Mouse (Mus musculus): ENCODE results near the gene Endod1. TPM values are rescaled to one million over a fixed set of nuclear protein-coding genes. Genes with fewer than 3 reads are reported as not detected.

Endod1 gene
- polyA plus RNA-seq, 1 experiment from 2014 or later: 14.4 TPM

- Histone ChIP-seq H3K27me3 (replicated peaks; ENCODE audit: insufficient read depth, low read length) (no peaks in the 10 kb centered on the region), H3K9ac (replicated peaks; ENCODE audit: low read depth) (no peak overlapping the region), H3K9me3 (ENCODE audit: low read length) (no peaks in the 10 kb centered on the region), H3K4me2 (replicated peaks; ENCODE audit: low read depth, low read length) (no peak overlapping the region), H3K27ac (ENCODE audit: low read length) (no peak overlapping the region), H3K4me3 (ENCODE audit: low read depth, low read length) (no peak overlapping the region), H3K4me1 (ENCODE audit: insufficient read depth, low read depth, low read length) (no peaks in the 10 kb centered on the region), H3K36me3 (ENCODE audit: insufficient read depth, low read length) (no peaks in the 10 kb centered on the region)
- ATAC-seq: no peak
- TF ChIP-seq EP300 (IDR thresholded peaks at IDR 0.05) (no peak), CTCF (IDR thresholded peaks at IDR 0.05) (no peak)
- DNase-seq (ENCODE audit: low spot score): no peak
- WGBS: 57% methylated on average over 3 of the region's 3 CpGs
Measured at GRCm38 (mm10) chr9:14391841-14392318, 10.6 kb upstream of the Endod1 start.

DNA sequence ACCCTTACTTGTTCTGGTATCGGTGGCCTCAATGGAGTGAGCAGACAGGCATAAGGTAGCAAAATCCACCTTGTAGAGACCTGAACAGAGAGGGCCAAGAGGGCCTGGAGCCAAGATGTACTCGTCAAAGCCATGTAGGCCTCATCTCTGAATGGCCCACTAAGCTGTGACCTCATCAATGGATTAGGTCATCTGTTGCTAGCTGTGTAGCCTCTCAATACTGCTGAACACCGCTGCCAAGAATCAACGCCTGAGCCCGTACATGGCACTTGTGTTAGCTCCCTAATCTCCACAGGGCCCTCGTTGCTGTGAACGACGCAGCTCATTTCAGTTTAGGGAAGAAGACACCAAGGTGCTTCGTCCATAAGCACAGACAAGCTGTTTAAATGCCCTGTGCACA, 10.0 kb upstream of the Endod1 start:
- Histone ChIP-seq H3K36me3 (ENCODE audit: insufficient read depth, low read length) (no peaks in the 10 kb centered on the region), H3K27ac (ENCODE audit: low read length) (no peak overlapping the region), H3K4me1 (ENCODE audit: insufficient read depth, low read depth, low read length) (no peaks in the 10 kb centered on the region), H3K27me3 (replicated peaks; ENCODE audit: insufficient read depth, low read length) (no peaks in the 10 kb centered on the region), H3K9me3 (ENCODE audit: low read length) (no peaks in the 10 kb centered on the region), H3K4me3 (ENCODE audit: low read depth, low read length) (no peak overlapping the region), H3K4me2 (replicated peaks; ENCODE audit: low read depth, low read length) (no peak overlapping the region), H3K9ac (replicated peaks; ENCODE audit: low read depth) (no peak overlapping the region)
- WGBS: 85% methylated on average over 9 of the region's 9 CpGs
- DNase-seq (ENCODE audit: low spot score): no peak
- no peak for TF ChIP-seq CTCF (IDR thresholded peaks at IDR 0.05)
- TF ChIP-seq EP300 (IDR thresholded peaks at IDR 0.05): no peak
- ATAC-seq: no peak

GRCm38 (mm10) chr9:14390278-14390677, 9.0 kb upstream of the Endod1 start:
- DNase-seq (ENCODE audit: low spot score): no peak
- Histone ChIP-seq H3K9me3 (ENCODE audit: low read length) (no peaks in the 10 kb centered on the region), H3K27me3 (replicated peaks; ENCODE audit: insufficient read depth, low read length) (no peaks in the 10 kb centered on the region), H3K4me1 (ENCODE audit: insufficient read depth, low read depth, low read length) (no peaks in the 10 kb centered on the region), H3K9ac (replicated peaks; ENCODE audit: low read depth) (no peak overlapping the region), H3K27ac (ENCODE audit: low read length) (no peak overlapping the region), H3K4me3 (ENCODE audit: low read depth, low read length) (no peak overlapping the region), H3K4me2 (replicated peaks; ENCODE audit: low read depth, low read length) (no peak overlapping the region), H3K36me3 (ENCODE audit: insufficient read depth, low read length) (no peaks in the 10 kb centered on the region)
- no peak for ATAC-seq
- 97% methylated on average over 1 of the region's 1 CpGs for WGBS
- TF ChIP-seq EP300 (IDR thresholded peaks at IDR 0.05) (no peak), CTCF (IDR thresholded peaks at IDR 0.05) (peak; percentile 62)

DNA sequence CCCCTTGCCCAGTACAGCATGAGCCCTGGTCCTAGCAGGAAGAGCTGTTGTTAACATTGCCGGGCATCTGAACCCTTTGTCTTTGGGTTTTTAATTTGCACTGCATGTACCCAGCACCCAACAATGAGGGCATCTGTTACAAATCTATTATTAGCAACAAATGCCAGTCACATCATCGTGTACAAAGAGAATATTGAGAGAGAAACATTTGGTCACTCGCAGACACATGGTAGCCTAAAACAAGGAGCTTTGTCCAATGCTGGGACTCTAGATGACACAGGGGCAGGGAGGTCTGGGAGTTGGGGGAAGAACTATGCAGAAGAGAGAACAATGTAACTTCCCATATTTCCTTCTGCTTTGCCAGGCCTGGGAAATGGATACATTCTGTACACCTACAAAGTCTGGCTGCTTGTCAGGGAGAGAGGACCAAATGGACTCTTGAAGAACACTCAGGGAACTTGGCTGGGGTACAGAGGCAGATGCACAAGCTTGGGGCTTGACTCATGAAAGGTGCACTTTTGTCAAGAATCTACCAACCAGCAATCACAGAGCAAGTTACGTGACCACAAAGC, 7.8 kb upstream of the Endod1 start:
- Histone ChIP-seq H3K27me3 (replicated peaks; ENCODE audit: insufficient read depth, low read length) (no peaks in the 10 kb centered on the region), H3K4me1 (ENCODE audit: insufficient read depth, low read depth, low read length) (no peaks in the 10 kb centered on the region), H3K36me3 (ENCODE audit: insufficient read depth, low read length) (no peaks in the 10 kb centered on the region), H3K9me3 (ENCODE audit: low read length) (no peaks in the 10 kb centered on the region), H3K4me2 (replicated peaks; ENCODE audit: low read depth, low read length) (no peak overlapping the region), H3K27ac (ENCODE audit: low read length) (no peak overlapping the region), H3K9ac (replicated peaks; ENCODE audit: low read depth) (no peak overlapping the region), H3K4me3 (ENCODE audit: low read depth, low read length) (no peak overlapping the region)
- ATAC-seq (no peak), DNase-seq (ENCODE audit: low spot score) (no peak)
- TF ChIP-seq EP300 (IDR thresholded peaks at IDR 0.05): no peak
- no peak for TF ChIP-seq CTCF (IDR thresholded peaks at IDR 0.05)
- 67% methylated on average over 4 of the region's 4 CpGs for WGBS

DNA sequence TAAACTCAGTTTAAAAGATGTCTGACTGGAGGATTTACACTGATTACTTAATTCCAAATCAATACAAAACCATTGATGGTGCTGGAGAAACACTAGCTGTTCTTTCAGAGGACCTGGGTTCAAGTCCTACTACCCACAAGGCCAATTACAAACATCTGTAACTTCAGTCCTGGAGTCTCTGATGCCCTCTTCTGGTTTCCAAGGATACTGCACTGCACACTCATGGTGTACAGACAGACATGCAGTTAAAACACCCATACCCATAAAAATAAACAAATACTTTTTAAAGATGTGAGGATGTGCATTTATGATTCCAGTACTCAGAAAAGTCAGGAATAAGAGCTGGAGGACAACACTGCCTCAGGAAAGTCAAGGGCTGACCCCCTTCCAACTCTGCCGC, 6.7 kb upstream of the Endod1 start:
- Histone ChIP-seq H3K4me2 (replicated peaks; ENCODE audit: low read depth, low read length) (no peak overlapping the region), H3K4me3 (ENCODE audit: low read depth, low read length) (no peak overlapping the region), H3K27me3 (replicated peaks; ENCODE audit: insufficient read depth, low read length) (no peaks in the 10 kb centered on the region), H3K9me3 (ENCODE audit: low read length) (no peaks in the 10 kb centered on the region), H3K36me3 (ENCODE audit: insufficient read depth, low read length) (no peaks in the 10 kb centered on the region), H3K9ac (replicated peaks; ENCODE audit: low read depth) (no peak overlapping the region), H3K27ac (ENCODE audit: low read length) (no peak overlapping the region), H3K4me1 (ENCODE audit: insufficient read depth, low read depth, low read length) (no peaks in the 10 kb centered on the region)
- no peak for ATAC-seq
- TF ChIP-seq EP300 (IDR thresholded peaks at IDR 0.05) (no peak), CTCF (IDR thresholded peaks at IDR 0.05) (peak; percentile 53)
- no peak for DNase-seq (ENCODE audit: low spot score)
- 88% methylated on average over 1 of the region's 1 CpGs for WGBS

DNA sequence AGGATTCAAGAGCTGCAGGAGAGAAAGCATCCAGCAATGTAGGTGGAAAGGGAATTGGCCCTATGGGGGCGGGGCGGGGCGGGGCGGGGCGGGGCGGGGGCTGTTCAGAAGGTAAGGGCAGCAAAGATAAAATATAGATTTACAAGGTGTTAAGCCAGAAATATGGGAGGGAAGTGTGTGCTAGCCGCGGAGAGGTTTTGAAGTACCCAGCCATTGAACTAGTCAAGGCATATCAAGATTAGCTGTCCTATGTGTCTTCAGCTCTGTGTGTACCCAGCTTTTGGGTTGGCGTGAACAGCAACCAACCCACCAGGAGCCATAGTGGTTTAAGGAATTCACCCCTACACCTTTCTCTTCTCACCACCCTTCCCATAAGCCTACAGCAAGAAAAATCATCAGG, 5.5 kb upstream of the Endod1 start:
- H3K4me3 ChIP-seq (ENCODE audit: low read depth, low read length): no peak overlapping the region
- 78% methylated on average over 9 of the region's 9 CpGs for WGBS
- no peaks in the 10 kb centered on the region for H3K9me3 ChIP-seq (ENCODE audit: low read length)
- no peak overlapping the region for H3K27ac ChIP-seq (ENCODE audit: low read length)
- peaks cover under 1% of the 10 kb centered on the region; the same call in 1 of the 2 replicates for H3K4me1 ChIP-seq (ENCODE audit: insufficient read depth, low read depth, low read length)
- no peak for ATAC-seq
- H3K27me3 ChIP-seq (replicated peaks; ENCODE audit: insufficient read depth, low read length): no peaks in the 10 kb centered on the region
- no peaks in the 10 kb centered on the region for H3K36me3 ChIP-seq (ENCODE audit: insufficient read depth, low read length)
- H3K4me2 ChIP-seq (replicated peaks; ENCODE audit: low read depth, low read length): no peak overlapping the region
- no peak overlapping the region for H3K9ac ChIP-seq (replicated peaks; ENCODE audit: low read depth)
- TF ChIP-seq CTCF (IDR thresholded peaks at IDR 0.05) (no peak), EP300 (IDR thresholded peaks at IDR 0.05) (no peak)
- DNase-seq (ENCODE audit: low spot score): no peak

GRCm38 (mm10) chr9:14385665-14386064, 4.4 kb upstream of the Endod1 start:
- Histone ChIP-seq H3K27me3 (replicated peaks; ENCODE audit: insufficient read depth, low read length) (no peaks in the 10 kb centered on the region), H3K4me3 (ENCODE audit: low read depth, low read length) (no peak overlapping the region), H3K36me3 (ENCODE audit: insufficient read depth, low read length) (no peaks in the 10 kb centered on the region), H3K9me3 (ENCODE audit: low read length) (no peaks in the 10 kb centered on the region), H3K4me1 (ENCODE audit: insufficient read depth, low read depth, low read length) (peaks cover 5% of the 10 kb centered on the region; the same call in 1 of the 2 replicates), H3K4me2 (replicated peaks; ENCODE audit: low read depth, low read length) (no peak overlapping the region), H3K9ac (replicated peaks; ENCODE audit: low read depth) (no peak overlapping the region), H3K27ac (ENCODE audit: low read length) (no peak overlapping the region)
- 77% methylated on average over 8 of the region's 8 CpGs for WGBS
- no peak for DNase-seq (ENCODE audit: low spot score)
- no peak for ATAC-seq
- TF ChIP-seq CTCF (IDR thresholded peaks at IDR 0.05) (no peak), EP300 (IDR thresholded peaks at IDR 0.05) (no peak)

Data from lung, postnatal 0 days (tissue).